Mouse (Mus musculus) thymus, adult 2 months (tissue): Measurements from ENCODE around the gene Popdc2. TPM values are rescaled to one million over a fixed set of nuclear protein-coding genes. Genes with fewer than 3 reads are reported as not detected.
"Not testable (repeated sequence)": the region's sequence is repeated elsewhere in the genome, so short reads cannot be mapped to it uniquely, and the experiment has no call there.

Experiments
- DNase-seq: peaks from one replicate; pipeline ENCODE4 v3.0.0; 2021
- H3K27ac ChIP-seq: fragments of 200-500 bp; 2 replicates; pipeline ENCODE4 v1.5.1; 2012; ENCODE audit warnings: low read length, control low read depth; ENCODE audit not compliant: control insufficient read depth, insufficient read depth
- H3K27me3 ChIP-seq: fragments of 200-500 bp; 2 replicates; pipeline ENCODE4 v1.6.1; 2012; ENCODE audit warnings: mild to moderate bottlenecking, low read length, moderate library complexity, mixed read lengths; ENCODE audit not compliant: control insufficient read depth, insufficient read depth
- H3K36me3 ChIP-seq: fragments of 200-500 bp; 2 replicates; pipeline ENCODE4 v1.6.1; 2012; ENCODE audit warnings: mild to moderate bottlenecking, low read length, moderate library complexity; ENCODE audit not compliant: control insufficient read depth, insufficient read depth
- H3K4me1 ChIP-seq: fragments of 200-500 bp; replicated peaks from 2 replicates; pipeline ENCODE4 v1.6.1; 2012; ENCODE audit warnings: low read length; ENCODE audit not compliant: control insufficient read depth, insufficient read depth
- H3K4me3 ChIP-seq: fragments of 200-500 bp; 2 replicates; pipeline ENCODE4 v1.5.1; 2012; ENCODE audit warnings: mild to moderate bottlenecking, low read length, control low read depth, moderate library complexity; ENCODE audit not compliant: control insufficient read depth, insufficient read depth
- CTCF ChIP-seq: fragments of 200-500 bp; IDR thresholded peaks from 2 replicates; pipeline ENCODE4 v1.5.1; 2012; ENCODE audit warnings: mild to moderate bottlenecking, control low read depth, low read length, moderate library complexity, borderline replicate concordance; ENCODE audit not compliant: control insufficient read depth, poor library complexity, insufficient read depth; ENCODE audit errors: extremely low read depth
- POLR2A ChIP-seq: fragments of 200-500 bp; IDR thresholded peaks from 2 replicates; pipeline ENCODE4 v1.6.1; 2012; ENCODE audit warnings: mild to moderate bottlenecking, low read length, control low read depth, moderate library complexity; ENCODE audit not compliant: control insufficient read depth, poor library complexity, insufficient read depth; ENCODE audit errors: extremely low read depth
- WGBS: fragments of 180-500 bp; shearing (Covaris S2); methylation state at CpG from one replicate; pipeline ENCODE4 v1.1.7; 2018; 5-methylcytosine and 5-hydroxymethylcytosine counted together
- polyA plus RNA-seq: library from polyadenylated mRNA; depleted of rRNA; stranded (reverse); fragments of >200 nt; gene quantifications from 2 replicates; pipeline ENCODE4 v1.2.3, GENCODE M21; 2012

Gene Popdc2
- polyA plus RNA-seq, 1 experiment: 33.2 TPM

DNA sequence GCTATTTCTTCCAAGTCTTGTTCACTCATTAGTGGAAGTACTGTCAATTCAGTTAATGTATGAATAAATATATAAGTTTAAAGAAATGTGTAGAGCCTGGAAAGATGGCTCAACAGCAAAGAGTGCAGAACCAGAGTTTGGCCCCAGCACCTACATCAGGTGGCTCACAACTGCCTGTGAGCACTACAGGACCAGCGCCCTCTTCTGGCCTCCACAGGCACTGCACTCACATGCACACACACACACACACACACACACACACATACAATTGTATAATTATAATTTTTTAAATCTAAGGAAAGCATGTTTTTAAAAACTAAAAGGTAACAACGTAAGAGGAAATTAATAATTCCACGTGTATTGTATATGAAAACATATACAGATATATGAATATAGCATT lies 32.7 kb upstream of the Popdc2 start:
- no peak for DNase-seq
- 92% methylated on average over 3 of the region's 3 CpGs for WGBS
- H3K4me1 ChIP-seq: no peaks in the 10 kb centered on the region
- H3K27ac ChIP-seq: no peak overlapping the region
- TF ChIP-seq POLR2A (no peak), CTCF (no peak)
- no peaks in the 10 kb centered on the region for H3K36me3 ChIP-seq
- H3K4me3 ChIP-seq: no peak overlapping the region
- no peaks in the 10 kb centered on the region for H3K27me3 ChIP-seq

DNA sequence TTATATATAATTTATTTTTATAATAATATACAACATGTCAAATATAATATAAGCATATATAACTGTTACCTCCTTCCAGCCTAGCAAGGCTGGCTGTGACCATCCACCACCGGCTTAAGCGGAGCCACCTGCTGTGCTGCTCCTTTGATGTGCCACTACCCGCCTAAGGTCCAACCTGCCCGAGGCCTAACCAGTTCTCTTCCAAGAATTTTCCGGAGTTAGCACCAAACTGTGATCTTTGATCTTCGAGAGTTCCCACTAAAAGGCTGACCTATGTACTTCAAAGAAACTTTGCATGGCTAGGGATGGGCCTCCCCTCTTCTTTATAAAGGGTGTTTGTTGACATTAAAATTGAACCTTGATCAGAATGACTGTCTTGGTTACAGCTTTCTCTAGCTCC lies 27.6 kb upstream of the Popdc2 start:
- no peaks in the 10 kb centered on the region for H3K36me3 ChIP-seq
- no peak for TF ChIP-seq POLR2A
- no peak for TF ChIP-seq CTCF
- DNase-seq: no peak
- no peaks in the 10 kb centered on the region for H3K4me1 ChIP-seq
- no peak overlapping the region for H3K4me3 ChIP-seq
- no peaks in the 10 kb centered on the region for H3K27me3 ChIP-seq
- H3K27ac ChIP-seq: no peak overlapping the region
- 82% methylated on average over 6 of the region's 6 CpGs for WGBS

DNA sequence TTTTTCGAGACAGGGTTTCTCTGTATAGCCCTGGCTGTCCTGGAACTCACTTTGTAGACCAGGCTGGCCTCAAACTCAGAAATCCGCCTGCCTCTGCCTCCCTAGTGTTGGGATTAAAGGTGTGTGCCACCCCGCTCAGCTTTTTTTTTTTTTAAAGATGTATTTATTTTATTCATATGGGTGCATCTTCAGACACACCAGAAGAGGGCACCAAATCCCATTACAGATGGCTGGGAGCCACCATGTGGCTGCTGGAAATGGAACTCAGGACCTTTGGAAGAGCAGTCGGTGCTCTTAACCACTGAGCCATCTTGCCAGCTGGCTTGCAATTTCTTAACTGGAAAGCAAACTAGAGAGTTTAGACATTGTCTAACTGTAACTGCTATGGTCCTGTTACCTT lies 23.9 kb upstream of the Popdc2 start:
- H3K36me3 ChIP-seq, H3K27ac ChIP-seq, H3K4me3 ChIP-seq, H3K27me3 ChIP-seq, DNase-seq, H3K4me1 ChIP-seq: not testable (repeated sequence)
- WGBS: 88% methylated on average over 4 of the region's 4 CpGs

DNA sequence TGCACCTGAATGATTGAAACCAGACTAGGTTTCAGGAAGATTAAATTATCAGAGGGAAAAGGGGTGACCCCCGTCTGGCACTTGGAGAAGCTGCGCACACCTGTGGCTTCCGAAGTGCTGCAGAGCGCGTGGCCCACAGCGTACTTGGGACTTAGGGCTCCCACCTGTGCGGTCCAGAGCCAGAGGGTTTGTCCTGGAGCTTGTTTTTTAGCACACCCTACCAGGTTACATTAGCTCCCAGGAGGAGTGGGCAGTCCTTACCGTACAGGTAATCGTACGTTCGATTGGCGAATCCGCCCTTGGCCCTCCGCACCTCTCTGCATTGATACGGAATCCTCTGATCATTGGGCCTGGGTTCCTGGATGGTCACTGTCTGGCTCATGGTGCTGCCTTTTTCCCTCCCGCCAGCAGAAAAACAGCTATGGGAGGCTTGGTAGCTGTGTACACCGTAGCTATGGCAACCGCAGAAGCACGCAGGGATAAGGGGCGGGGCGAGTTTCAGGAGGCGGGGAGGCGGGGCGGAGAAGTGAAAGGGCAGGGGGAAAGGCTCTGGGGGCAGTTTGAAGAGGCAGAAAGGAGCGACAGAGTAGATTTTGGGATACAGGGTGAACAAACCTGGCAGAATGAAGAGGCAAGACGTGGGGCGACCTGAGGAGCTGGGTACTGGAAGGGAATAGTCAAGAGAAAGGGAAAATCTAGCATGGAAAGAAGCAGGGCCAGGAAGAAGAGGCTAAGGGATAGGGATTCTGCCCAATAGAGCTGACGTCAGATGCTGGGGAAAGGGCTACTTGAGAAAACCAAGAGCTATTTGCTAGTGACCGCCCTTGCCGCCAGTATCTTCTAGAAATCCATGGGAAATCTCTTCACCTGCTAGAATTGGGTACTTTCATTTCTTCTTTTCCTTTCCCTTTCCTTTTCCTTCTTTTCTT lies 20.3 kb upstream of the Popdc2 start, which contains the start of gene Maats1:
TSS of gene Maats1 (minus strand) at position 748 of the 929 bp plus-strand sequence.
- peaks cover 4% of the 10 kb centered on the region; the same call in 1 of the 2 replicates for H3K4me1 ChIP-seq
- H3K27ac ChIP-seq: no peak within 1 kb of the TSS
- no peak within 1 kb of the TSS for H3K4me3 ChIP-seq
- H3K36me3 ChIP-seq: no peaks in the 10 kb centered on the region
- TF ChIP-seq POLR2A (no peak), CTCF (no peak)
- DNase-seq: peak; percentile 36
- no peaks in the 10 kb centered on the region for H3K27me3 ChIP-seq
- WGBS: 44% methylated on average over 30 of the region's 30 CpGs

DNA sequence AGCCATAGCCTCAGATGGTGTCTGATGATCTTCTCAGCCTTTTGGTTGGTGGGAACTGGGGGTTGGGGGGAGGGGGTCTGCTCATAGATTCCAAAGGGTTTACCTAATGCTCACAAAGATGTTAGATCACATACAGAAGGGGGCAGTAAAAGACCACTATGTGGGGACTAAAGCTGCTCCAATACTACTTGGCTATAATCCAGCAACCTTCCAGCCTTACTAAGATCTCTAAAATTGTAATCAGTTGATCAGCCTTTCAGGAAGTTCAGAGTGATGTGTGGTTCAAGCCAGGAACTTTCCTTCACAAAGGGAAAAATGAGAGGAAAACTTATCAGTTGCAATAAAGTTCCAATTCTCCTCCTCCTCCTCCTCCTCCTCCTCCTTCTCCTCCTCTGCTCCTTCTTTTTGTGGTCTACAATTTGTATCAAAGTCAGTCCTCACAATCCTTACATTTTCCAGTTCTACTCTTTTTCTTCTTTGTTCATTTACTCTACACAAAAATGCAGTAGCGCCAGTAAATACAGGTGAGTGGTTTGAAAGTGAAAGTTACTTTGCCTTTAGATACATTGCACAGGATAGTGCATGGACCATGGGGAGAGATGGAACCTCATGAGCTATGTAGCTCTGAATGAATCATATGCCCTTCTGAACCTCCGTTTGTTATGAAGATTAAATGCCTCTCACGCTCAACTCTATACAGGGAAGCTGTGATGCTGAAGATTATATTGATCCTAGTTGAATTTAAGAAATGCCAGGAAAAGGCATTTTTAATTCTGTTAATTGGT lies 16.9 kb upstream of the Popdc2 start:
- H3K27me3 ChIP-seq: no peaks in the 10 kb centered on the region
- no peak overlapping the region for H3K27ac ChIP-seq
- peak; percentile 5 for DNase-seq
- peaks cover 4% of the 10 kb centered on the region for H3K4me1 ChIP-seq
- H3K36me3 ChIP-seq: peaks cover 12% of the 10 kb centered on the region
- no peak overlapping the region for H3K4me3 ChIP-seq
- 84% methylated on average over 3 of the region's 3 CpGs for WGBS
- TF ChIP-seq POLR2A: no peak
- no peak for TF ChIP-seq CTCF

DNA sequence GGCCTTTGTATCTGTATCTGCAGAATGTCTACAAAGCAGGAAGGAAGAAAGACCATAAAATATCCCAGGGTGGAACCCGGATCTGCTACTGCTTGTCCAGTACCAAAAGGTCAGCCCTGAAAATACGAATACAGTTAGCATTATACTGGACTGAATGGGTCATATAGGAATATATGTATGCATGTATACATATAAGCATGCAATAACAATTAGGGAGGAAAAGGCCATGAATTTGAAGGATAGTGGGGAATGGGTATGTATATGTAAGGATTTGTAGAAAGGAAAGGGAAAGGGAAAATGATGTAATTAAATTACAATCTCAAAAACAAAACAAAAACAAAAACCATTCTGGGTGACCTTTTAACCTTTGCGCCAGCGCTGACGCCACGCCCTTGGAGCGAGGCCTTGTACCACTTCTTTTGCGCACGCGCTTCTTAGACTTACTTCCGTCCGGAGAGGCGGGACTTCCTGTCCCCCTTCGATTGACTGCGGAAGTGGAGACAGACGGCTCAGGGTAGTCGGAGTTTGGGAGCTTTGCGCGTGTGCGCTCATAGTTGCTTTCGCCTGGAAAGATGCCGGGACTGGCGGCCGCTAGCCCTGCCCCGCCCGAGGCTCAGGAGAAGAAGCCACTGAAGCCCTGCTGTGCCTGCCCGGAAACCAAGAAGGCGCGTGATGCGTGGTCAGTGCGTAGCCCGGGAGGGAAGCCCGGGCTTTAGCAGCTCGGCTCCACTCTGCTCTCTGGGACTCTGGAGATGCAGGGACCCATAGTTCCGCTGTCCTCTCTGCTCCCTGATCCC lies 15.3 kb upstream of the Popdc2 start, which contains the start of the genes Cox17 and Gm21987:
TSS of gene Cox17 (plus strand) at position 463 of the 797 bp plus-strand sequence.
TSS of gene Gm21987 (plus strand) at position 512 of the 797 bp plus-strand sequence.
- peaks cover 25% of the 10 kb centered on the region for H3K36me3 ChIP-seq
- no peaks in the 10 kb centered on the region for H3K27me3 ChIP-seq
- H3K4me1 ChIP-seq: peaks cover 2% of the 10 kb centered on the region
- DNase-seq: peak; percentile 91
- peak within 1 kb of the TSS; percentile 85 for H3K4me3 ChIP-seq
- 0 out of 2 replicates have a peak within 1 kb of the TSS, but pooled peaks have one; percentile 2 for H3K27ac ChIP-seq
- TF ChIP-seq CTCF: 0 out of 2 replicates have a peak, but pooled peaks have one; percentile 15
- TF ChIP-seq POLR2A: peak; percentile 82
- 3% methylated on average over 35 of the region's 35 CpGs for WGBS
